Mouse (Mus musculus): ENCODE measurements around the gene Shb. TPM values are rescaled to one million over a fixed set of nuclear protein-coding genes. Genes with fewer than 3 reads are reported as not detected.

Shb gene
- polyA plus RNA-seq, 1 experiment: 46.3 TPM

DNA sequence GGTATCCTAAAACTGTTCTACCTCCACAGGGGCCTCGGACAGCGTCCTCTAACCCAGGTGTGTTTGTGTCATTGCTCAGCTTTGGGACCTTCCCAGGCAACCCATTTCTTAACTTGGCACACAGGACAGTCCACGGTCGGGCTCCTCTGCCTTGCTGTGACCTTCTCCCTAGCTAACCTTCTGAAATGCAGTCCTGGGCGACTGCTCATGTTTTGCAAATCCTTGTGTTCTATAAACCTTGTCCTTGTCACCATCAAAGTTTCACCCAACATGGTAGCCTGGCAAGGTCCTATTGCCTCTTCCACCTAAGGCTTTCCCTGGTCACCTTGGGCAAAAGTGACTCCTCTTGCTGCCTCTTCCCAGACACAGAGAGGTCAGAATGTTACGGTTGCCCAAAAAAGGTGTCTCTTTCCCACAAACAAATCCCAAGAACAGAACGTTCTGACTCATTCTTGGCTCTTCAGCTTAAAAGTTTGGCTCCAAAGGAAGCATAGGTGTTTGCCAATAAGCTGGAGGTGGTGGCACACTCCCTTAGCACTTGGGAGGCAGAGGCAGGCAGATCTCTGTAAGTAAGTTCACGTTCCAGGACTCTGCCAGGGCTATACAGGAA is 121.0 kb downstream of the Shb start:
- H3K79me2 ChIP-seq (ENCODE audit: control insufficient read depth, insufficient read depth): peaks cover 15% of the 10 kb centered on the region
- no peak overlapping the region for H3K4me3 ChIP-seq
- TF ChIP-seq MYOG (IDR thresholded peaks at IDR 0.05; ENCODE audit: control insufficient read depth in 1 of 3, insufficient read depth in 1 of 3, insufficient read length in 2 of 3, low read depth in 2 of 3) (no peak), POLR2AphosphoS2 (IDR thresholded peaks at IDR 0.05; ENCODE audit: insufficient read length, low read depth) (no peak), TCF12 (IDR thresholded peaks at IDR 0.05; ENCODE audit: insufficient read depth, poor library complexity, severe bottlenecking) (no peak), CEBPB (IDR thresholded peaks at IDR 0.05; ENCODE audit: insufficient read depth, poor library complexity, severe bottlenecking) (no peak), MYOD1 (IDR thresholded peaks at IDR 0.05; ENCODE audit: control insufficient read depth in 1 of 3, insufficient read length in 2 of 3, low read depth in 2 of 3) (no peak), E2F4 (IDR thresholded peaks at IDR 0.05; ENCODE audit: insufficient read depth) (no peak), USF1 (IDR thresholded peaks at IDR 0.05; ENCODE audit: low read depth) (no peak), REST (IDR thresholded peaks at IDR 0.05; ENCODE audit: insufficient read depth, insufficient read length) (no peak), SRF (IDR thresholded peaks at IDR 0.05; ENCODE audit: control insufficient read depth, insufficient read length, low read depth) (no peak), POLR2A (IDR thresholded peaks at IDR 0.05; ENCODE audit: insufficient read length, low read depth) (no peak)
- H3K27me3 ChIP-seq (ENCODE audit: control insufficient read depth, insufficient read depth, insufficient read length): no peaks in the 10 kb centered on the region
- H3ac ChIP-seq (ENCODE audit: control insufficient read depth, insufficient read length): no peak overlapping the region
- H3K4me2 ChIP-seq (ENCODE audit: low read depth): no peak overlapping the region
- no peaks in the 10 kb centered on the region for H3K36me3 ChIP-seq (ENCODE audit: control insufficient read depth, insufficient read depth)

DNA sequence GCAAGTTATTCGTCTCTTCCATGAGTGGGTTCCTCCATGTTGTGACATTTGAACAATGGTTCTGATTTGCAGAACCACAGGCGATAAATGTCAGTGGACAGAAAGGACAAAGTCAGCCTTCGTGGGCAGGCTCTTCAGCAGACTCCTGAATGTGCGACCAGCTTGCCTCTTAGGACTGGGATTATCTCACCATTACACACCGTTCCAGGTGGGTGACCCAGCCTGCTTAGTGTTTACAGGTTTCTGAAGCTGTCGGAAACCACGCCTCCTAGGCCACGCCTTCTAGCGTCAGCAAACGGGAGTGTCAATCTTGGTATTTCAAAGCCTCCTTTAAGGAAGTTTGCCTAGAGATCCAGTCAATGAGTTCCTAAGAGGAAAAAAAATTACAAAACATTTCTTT is 123.0 kb downstream of the Shb start:
- no peak overlapping the region for H3ac ChIP-seq (ENCODE audit: control insufficient read depth, insufficient read length)
- no peaks in the 10 kb centered on the region for H3K36me3 ChIP-seq (ENCODE audit: control insufficient read depth, insufficient read depth)
- no peak for TF ChIP-seq POLR2A (IDR thresholded peaks at IDR 0.05; ENCODE audit: insufficient read length, low read depth)
- peaks cover 30% of the 10 kb centered on the region for H3K79me2 ChIP-seq (ENCODE audit: control insufficient read depth, insufficient read depth)
- peak overlapping the region; percentile 56 for H3K4me3 ChIP-seq
- H3K4me2 ChIP-seq (ENCODE audit: low read depth): peak overlapping the region; percentile 74
- H3K27me3 ChIP-seq (ENCODE audit: control insufficient read depth, insufficient read depth, insufficient read length): no peaks in the 10 kb centered on the region

DNA sequence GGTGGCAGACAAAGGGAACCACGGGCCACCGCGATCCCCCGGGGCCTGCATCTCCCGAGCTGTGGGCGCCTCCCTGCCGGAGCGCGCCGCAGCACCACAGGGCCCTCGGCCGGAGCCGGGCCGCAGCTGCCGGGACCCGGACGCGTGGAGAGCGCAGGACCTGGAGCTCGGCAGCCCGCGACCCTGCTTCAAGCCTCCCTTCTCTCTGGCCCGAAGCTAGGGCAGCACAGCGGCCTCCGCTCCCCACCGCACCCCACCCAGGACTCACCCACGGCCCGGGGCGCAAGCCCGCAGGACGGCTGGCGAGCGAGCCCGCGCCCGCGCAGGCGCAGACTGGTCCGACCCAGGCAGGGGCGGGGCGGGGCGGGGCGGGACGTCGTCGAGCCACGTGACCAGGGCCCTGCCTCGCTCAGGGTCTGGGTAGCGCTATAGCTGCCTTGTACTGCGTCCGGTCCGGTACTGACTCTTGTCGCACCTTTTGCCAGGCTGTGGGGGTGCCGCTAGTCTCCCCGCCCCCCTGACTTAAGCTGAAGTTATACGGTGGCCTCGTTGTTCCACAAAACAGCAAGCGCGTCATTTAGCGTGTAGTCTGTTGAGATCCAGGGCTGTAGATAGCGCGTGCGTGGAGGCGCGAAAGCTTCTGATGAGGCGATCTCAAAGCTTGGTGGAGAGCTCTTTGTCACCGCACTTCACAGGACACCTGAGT is 123.7 kb downstream of the Shb start, which contains the start of gene Slc25a51:
TSS of gene Slc25a51 (minus strand) at position 340 of the 706 bp plus-strand sequence.
- Histone ChIP-seq H3ac (ENCODE audit: control insufficient read depth, insufficient read length) (peak within 1 kb of the TSS; percentile 29), H3K79me2 (ENCODE audit: control insufficient read depth, insufficient read depth) (peaks cover 30% of the 10 kb centered on the region), H3K27me3 (ENCODE audit: control insufficient read depth, insufficient read depth, insufficient read length) (no peaks in the 10 kb centered on the region), H3K36me3 (ENCODE audit: control insufficient read depth, insufficient read depth) (peaks cover 3% of the 10 kb centered on the region), H3K4me3 (peak within 1 kb of the TSS; percentile 56), H3K4me2 (ENCODE audit: low read depth) (peak within 1 kb of the TSS; percentile 90)
- no peak for TF ChIP-seq CEBPB (IDR thresholded peaks at IDR 0.05; ENCODE audit: insufficient read depth, poor library complexity, severe bottlenecking)
- no peak for TF ChIP-seq MYOG (IDR thresholded peaks at IDR 0.05; ENCODE audit: control insufficient read depth in 1 of 3, insufficient read depth in 1 of 3, insufficient read length in 2 of 3, low read depth in 2 of 3)
- TF ChIP-seq E2F4 (IDR thresholded peaks at IDR 0.05; ENCODE audit: insufficient read depth): no peak
- no peak for TF ChIP-seq TCF12 (IDR thresholded peaks at IDR 0.05; ENCODE audit: insufficient read depth, poor library complexity, severe bottlenecking)
- TF ChIP-seq USF1 (IDR thresholded peaks at IDR 0.05; ENCODE audit: low read depth): peak; percentile 69
- peak; percentile 54 for TF ChIP-seq SRF (IDR thresholded peaks at IDR 0.05; ENCODE audit: control insufficient read depth, insufficient read length, low read depth)
- TF ChIP-seq POLR2AphosphoS2 (IDR thresholded peaks at IDR 0.05; ENCODE audit: insufficient read length, low read depth): peak; percentile 87
- peak; percentile 90 for TF ChIP-seq POLR2A (IDR thresholded peaks at IDR 0.05; ENCODE audit: insufficient read length, low read depth)
- no peak for TF ChIP-seq MAX (IDR thresholded peaks at IDR 0.05; ENCODE audit: low read depth)
- no peak for TF ChIP-seq REST (IDR thresholded peaks at IDR 0.05; ENCODE audit: insufficient read depth, insufficient read length)
- TF ChIP-seq MYOD1 (IDR thresholded peaks at IDR 0.05; ENCODE audit: control insufficient read depth in 1 of 3, insufficient read length in 2 of 3, low read depth in 2 of 3): no peak
- TF ChIP-seq TCF3 (IDR thresholded peaks at IDR 0.05; ENCODE audit: insufficient read length, low read depth): no peak

DNA sequence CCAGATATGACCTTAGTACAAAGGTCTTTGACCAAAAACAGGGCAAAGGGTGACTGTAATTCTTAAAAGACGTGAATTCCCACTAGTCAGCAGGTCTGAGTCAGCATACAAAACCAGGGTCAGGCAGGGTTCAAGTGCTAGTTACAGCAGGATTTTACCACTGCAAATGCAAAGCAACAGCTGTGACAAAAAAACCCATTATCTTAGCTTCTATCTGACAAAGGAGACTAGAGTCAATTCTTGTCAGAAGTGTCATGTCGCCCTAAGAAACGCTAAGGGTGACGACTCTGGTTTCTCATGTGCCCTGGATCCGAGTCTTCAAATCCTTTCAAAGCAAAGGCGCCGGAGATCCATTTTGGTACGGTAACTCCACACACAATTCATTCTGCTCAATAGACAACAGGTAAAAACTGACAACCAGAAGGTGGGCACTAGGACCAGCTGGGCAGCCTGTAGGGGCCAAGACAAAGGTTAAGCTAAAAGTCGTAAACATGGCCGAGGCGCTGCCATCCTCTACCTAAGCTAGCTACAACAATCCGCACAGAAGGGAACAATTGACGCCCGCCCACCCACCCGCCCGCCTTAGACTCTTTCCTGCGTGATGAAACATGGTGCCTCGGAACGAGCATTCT is 124.5 kb downstream of the Shb start:
- peak overlapping the region; percentile 56 for H3K4me3 ChIP-seq
- peak overlapping the region; percentile 90 for H3K4me2 ChIP-seq (ENCODE audit: low read depth)
- H3K36me3 ChIP-seq (ENCODE audit: control insufficient read depth, insufficient read depth): peaks cover 8% of the 10 kb centered on the region
- TF ChIP-seq POLR2A (IDR thresholded peaks at IDR 0.05; ENCODE audit: insufficient read length, low read depth): no peak
- peak in 1 of 3 experiments; percentile 15 for TF ChIP-seq MYOD1 (IDR thresholded peaks at IDR 0.05; ENCODE audit: control insufficient read depth in 1 of 3, insufficient read length in 2 of 3, low read depth in 2 of 3)
- no peak for TF ChIP-seq TCF3 (IDR thresholded peaks at IDR 0.05; ENCODE audit: insufficient read length, low read depth)
- H3K79me2 ChIP-seq (ENCODE audit: control insufficient read depth, insufficient read depth): peaks cover 35% of the 10 kb centered on the region
- H3K27me3 ChIP-seq (ENCODE audit: control insufficient read depth, insufficient read depth, insufficient read length): no peaks in the 10 kb centered on the region
- H3ac ChIP-seq (ENCODE audit: control insufficient read depth, insufficient read length): peak overlapping the region; percentile 29

Data from myocyte (in vitro differentiated cells).